ENCODE assay signal across 18 mouse cellular contexts in genomic region chr6:99276297-99276653, GRCm38 (mm10).
DNase-seq lines count a peak whose midpoint lies in the region; ATAC-seq lines count a peak whose summit lies in the region.
"Had no signal": no experiment of that assay in that cellular context is flagged by ENCODE, and none has a peak within 500 bp of the region (broad histone marks: within the 10 kb centered on the region; RNA-seq: fewer than 3 reads in every experiment).

No protein-coding gene starts in this region.

- WGBS in kidney, embryonic 16.5 days: 24% methylated on average over 7 of the region's 7 CpGs
- WGBS in lung, embryonic 16.5 days: 36% methylated on average over 7 of the region's 7 CpGs
- 33% methylated on average over 7 of the region's 7 CpGs for WGBS in limb, embryonic 13.5 days
- 41% methylated on average over 7 of the region's 7 CpGs for WGBS in stomach, embryonic 16.5 days

- H3K4me1 ChIP-seq in kidney, embryonic 16.5 days (ENCODE audit: insufficient read depth, low read length): peaks cover 24% of the 10 kb centered on the region
- H3K4me1 ChIP-seq in lung, embryonic 16.5 days (replicated peaks; ENCODE audit: control insufficient read depth, insufficient read depth, low read length): peaks cover 17% of the 10 kb centered on the region
- peaks cover 56% of the 10 kb centered on the region for H3K4me1 ChIP-seq in limb, embryonic 13.5 days
- H3K4me1 ChIP-seq in stomach, embryonic 16.5 days (ENCODE audit: control insufficient read depth, insufficient read depth, low read length): peaks cover 14% of the 10 kb centered on the region
- H3K4me1 ChIP-seq: midbrain, embryonic 12.5 days had no signal

- no peak overlapping the region for H3K4me2 ChIP-seq in kidney, embryonic 16.5 days (replicated peaks; ENCODE audit: low read depth, low read length)
- peak overlapping the region; percentile 13 for H3K4me2 ChIP-seq in lung, embryonic 16.5 days (ENCODE audit: low read depth, low read length)
- H3K4me2 ChIP-seq in limb, embryonic 13.5 days (replicated peaks): 0 out of 2 replicates have a peak overlapping the region, but pooled peaks have one; percentile 42
- H3K4me2 ChIP-seq in stomach, embryonic 16.5 days (ENCODE audit: low read depth, low read length): 0 out of 2 replicates have a peak overlapping the region, but pooled peaks have one; percentile 1
- H3K4me2 ChIP-seq: heart, embryonic 12.5 days; hindbrain, embryonic 14.5 days; midbrain, embryonic 12.5 days had no signal

- H3K4me3 ChIP-seq in kidney, embryonic 16.5 days (ENCODE audit: low read length): no peak overlapping the region
- no peak overlapping the region for H3K4me3 ChIP-seq in lung, embryonic 16.5 days (ENCODE audit: low read length)
- no peak overlapping the region for H3K4me3 ChIP-seq in limb, embryonic 13.5 days
- no peak overlapping the region for H3K4me3 ChIP-seq in stomach, embryonic 16.5 days (replicated peaks; ENCODE audit: low read length)
- H3K4me3 ChIP-seq: erythroblast, embryonic 14.5 days; heart, embryonic 12.5 days; midbrain, embryonic 12.5 days had no signal

- H3K9ac ChIP-seq in kidney, embryonic 16.5 days (replicated peaks; ENCODE audit: low read length): no peak overlapping the region
- H3K9ac ChIP-seq in lung, embryonic 16.5 days (ENCODE audit: low read length): no peak overlapping the region
- no peak overlapping the region for H3K9ac ChIP-seq in limb, embryonic 13.5 days
- no peak overlapping the region for H3K9ac ChIP-seq in stomach, embryonic 16.5 days (ENCODE audit: low read length)
- H3K9ac ChIP-seq: heart, embryonic 12.5 days; hindbrain, embryonic 14.5 days; liver, embryonic 14.5 days; midbrain, embryonic 12.5 days had no signal

- no peaks in the 10 kb centered on the region for H3K9me3 ChIP-seq in kidney, embryonic 16.5 days (ENCODE audit: low read length)
- H3K9me3 ChIP-seq in lung, embryonic 16.5 days (ENCODE audit: control insufficient read depth, low read length): no peaks in the 10 kb centered on the region
- H3K9me3 ChIP-seq in limb, embryonic 13.5 days: no peaks in the 10 kb centered on the region
- no peaks in the 10 kb centered on the region for H3K9me3 ChIP-seq in stomach, embryonic 16.5 days (replicated peaks; ENCODE audit: control insufficient read depth, low read length)
- H3K9me3 ChIP-seq: heart, embryonic 12.5 days; midbrain, embryonic 12.5 days had no signal

- peak; percentile 60; the same call in 1 of the 2 replicates for ATAC-seq in kidney, embryonic 16.5 days (ENCODE audit: low FRiP score, low TSS enrichment)
- no peak for ATAC-seq in lung, embryonic 16.5 days (ENCODE audit: low read depth)
- no peak for ATAC-seq in limb, embryonic 13.5 days (ENCODE audit: low FRiP score, low read depth)
- no peak for ATAC-seq in stomach, embryonic 16.5 days (ENCODE audit: insufficient read depth, low FRiP score)
- ATAC-seq: forebrain, embryonic 14.5 days had no signal

- no peaks in the 10 kb centered on the region for H3K27me3 ChIP-seq in kidney, embryonic 16.5 days (ENCODE audit: insufficient read depth, low read length)
- no peaks in the 10 kb centered on the region for H3K27me3 ChIP-seq in lung, embryonic 16.5 days (ENCODE audit: control insufficient read depth, insufficient read depth, low read depth, low read length)
- no peaks in the 10 kb centered on the region for H3K27me3 ChIP-seq in limb, embryonic 13.5 days
- H3K27me3 ChIP-seq in stomach, embryonic 16.5 days (ENCODE audit: control insufficient read depth, insufficient read depth, low read length): no peaks in the 10 kb centered on the region
- H3K27me3 ChIP-seq: heart, embryonic 12.5 days; midbrain, embryonic 12.5 days had no signal

- no peak for DNase-seq in kidney, adult 8-10 months
- DNase-seq in lung, postnatal 4 days: no peak
- no peak for DNase-seq in testis, postnatal 14 days (ENCODE audit: low spot score)
- DNase-seq in gastrocnemius, postnatal 10 days: no peak
- DNase-seq: adrenal gland, adult 8-10 months; cerebellum, adult 8-10 months; retina, postnatal 1 day; thymus, adult 18-20 months had no signal

- peak overlapping the region; percentile 54 for H3K27ac ChIP-seq in kidney, embryonic 16.5 days (ENCODE audit: low read length)
- peak overlapping the region; percentile 50 for H3K27ac ChIP-seq in lung, embryonic 16.5 days (ENCODE audit: low read length)
- H3K27ac ChIP-seq in limb, embryonic 13.5 days: peak overlapping the region; percentile 69; the same call in 1 of the 2 replicates
- peak overlapping the region; percentile 81; the same call in 1 of the 2 replicates for H3K27ac ChIP-seq in stomach, embryonic 16.5 days (ENCODE audit: low read length)
- H3K27ac ChIP-seq: hindbrain, embryonic 14.5 days; liver, embryonic 14.5 days; midbrain, embryonic 12.5 days had no signal

- H3K36me3 ChIP-seq in kidney, embryonic 16.5 days (ENCODE audit: insufficient read depth, low read length): no peaks in the 10 kb centered on the region
- no peaks in the 10 kb centered on the region for H3K36me3 ChIP-seq in lung, embryonic 16.5 days (ENCODE audit: control insufficient read depth, insufficient read depth, low read length)
- no peaks in the 10 kb centered on the region for H3K36me3 ChIP-seq in limb, embryonic 13.5 days
- no peaks in the 10 kb centered on the region for H3K36me3 ChIP-seq in stomach, embryonic 16.5 days (ENCODE audit: control insufficient read depth, insufficient read depth, low read length)
- H3K36me3 ChIP-seq: heart, embryonic 12.5 days; midbrain, embryonic 12.5 days had no signal
